Comparison of ENCODE assay signal across 10 mouse cellular contexts in the genomic region with DNA sequence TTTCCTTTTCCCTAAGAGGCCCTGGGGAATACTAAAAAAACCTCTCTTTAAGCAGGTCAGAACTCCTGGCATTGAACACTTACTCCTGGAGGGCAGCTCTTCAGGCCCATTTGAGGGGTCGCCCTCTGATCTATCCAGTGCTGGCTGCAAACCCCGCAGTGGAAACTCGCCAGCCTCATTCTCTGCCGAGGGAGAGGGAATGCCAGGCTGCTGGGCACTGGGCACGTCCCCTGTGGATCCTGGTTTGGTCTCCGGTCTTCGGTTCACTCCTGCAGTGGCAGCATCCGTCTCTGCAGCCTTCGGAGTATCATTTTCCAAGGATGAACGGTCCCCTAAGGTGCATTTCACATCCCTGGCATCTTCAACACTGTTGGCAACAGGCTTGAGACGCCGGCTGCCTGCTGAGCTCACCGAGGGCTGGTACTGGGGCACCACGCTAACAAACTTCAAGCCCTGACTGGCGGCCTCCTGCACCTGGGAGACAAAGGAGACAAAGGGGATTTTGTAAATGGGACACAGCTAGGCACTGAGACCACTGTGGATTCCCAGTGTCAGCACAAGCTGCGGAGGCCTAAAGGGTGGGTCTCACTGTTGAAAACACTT.
DNase-seq lines count a peak whose midpoint lies in the region; ATAC-seq lines count a peak whose summit lies in the region.
"Had no signal": no experiment of that assay in that cellular context is flagged by ENCODE, and none has a peak within 500 bp of the region (broad histone marks: within the 10 kb centered on the region; RNA-seq: fewer than 3 reads in every experiment).

No protein-coding gene starts in this region.

- no peaks in the 10 kb centered on the region for H3K27me3 ChIP-seq in neural tube, embryonic 12.5 days (replicated peaks)
- H3K27me3 ChIP-seq in hindbrain, embryonic 12.5 days, result no peaks in the 10 kb centered on the region
- H3K27me3 ChIP-seq in neural tube, embryonic 15.5 days (replicated peaks), result no peaks in the 10 kb centered on the region
- H3K27me3 ChIP-seq: heart, embryonic 15.5 days had no signal

- H3K4me1 ChIP-seq in neural tube, embryonic 12.5 days, result peaks cover 11% of the 10 kb centered on the region
- H3K4me1 ChIP-seq in hindbrain, embryonic 12.5 days, result no peaks in the 10 kb centered on the region
- H3K4me1 ChIP-seq in neural tube, embryonic 15.5 days, result peaks cover 13% of the 10 kb centered on the region

- no peaks in the 10 kb centered on the region for H3K9me3 ChIP-seq in neural tube, embryonic 12.5 days
- H3K9me3 ChIP-seq in hindbrain, embryonic 12.5 days (replicated peaks), result no peaks in the 10 kb centered on the region
- H3K9me3 ChIP-seq in neural tube, embryonic 15.5 days (replicated peaks), result no peaks in the 10 kb centered on the region
- H3K9me3 ChIP-seq: heart, embryonic 15.5 days had no signal

- no peak overlapping the region for H3K4me2 ChIP-seq in neural tube, embryonic 12.5 days (replicated peaks)
- H3K4me2 ChIP-seq in hindbrain, embryonic 12.5 days (replicated peaks), result no peak overlapping the region
- H3K4me2 ChIP-seq in neural tube, embryonic 15.5 days, result no peak overlapping the region
- H3K4me2 ChIP-seq: heart, embryonic 15.5 days had no signal

- peak; percentile 23 for DNase-seq in cerebellum, adult 11-12 months
- no peak for DNase-seq in cerebellum, adult 11 months
- no peak for DNase-seq in neural tube, embryonic 10.5 days (ENCODE audit: extremely low spot score, low spot score)
- no peak for DNase-seq in kidney, postnatal 36 days
- no peak for DNase-seq in left cerebral cortex, adult 9 months (ENCODE audit: low spot score in 2 of 2)
- DNase-seq: kidney, adult 2 months had no signal

- H3K36me3 ChIP-seq in neural tube, embryonic 12.5 days, result no peaks in the 10 kb centered on the region
- no peaks in the 10 kb centered on the region for H3K36me3 ChIP-seq in hindbrain, embryonic 12.5 days
- H3K36me3 ChIP-seq in neural tube, embryonic 15.5 days, result no peaks in the 10 kb centered on the region

- H3K27ac ChIP-seq in neural tube, embryonic 12.5 days, result no peak overlapping the region
- peak overlapping the region; percentile 3 for H3K27ac ChIP-seq in hindbrain, embryonic 12.5 days
- H3K27ac ChIP-seq in neural tube, embryonic 15.5 days (replicated peaks), result peak overlapping the region; percentile 24
- H3K27ac ChIP-seq: heart, embryonic 15.5 days had no signal

- no peak overlapping the region for H3K4me3 ChIP-seq in neural tube, embryonic 12.5 days
- no peak overlapping the region for H3K4me3 ChIP-seq in hindbrain, embryonic 12.5 days
- no peak overlapping the region for H3K4me3 ChIP-seq in neural tube, embryonic 15.5 days (replicated peaks)
- H3K4me3 ChIP-seq: heart, embryonic 15.5 days had no signal

- peak; percentile 35; the same call in 1 of the 2 replicates for ATAC-seq in neural tube, embryonic 12.5 days (ENCODE audit: low FRiP score, low read depth)
- ATAC-seq in hindbrain, embryonic 12.5 days (ENCODE audit: low FRiP score), result no peak
- peak; percentile 52 for ATAC-seq in neural tube, embryonic 15.5 days (ENCODE audit: low FRiP score)

- WGBS in neural tube, embryonic 12.5 days, result 61% methylated on average over 16 of the region's 16 CpGs
- WGBS in hindbrain, embryonic 12.5 days, result 48% methylated on average over 16 of the region's 16 CpGs
- WGBS in neural tube, embryonic 15.5 days, result 31% methylated on average over 16 of the region's 16 CpGs

- H3K9ac ChIP-seq in neural tube, embryonic 12.5 days, result no peak overlapping the region
- no peak overlapping the region for H3K9ac ChIP-seq in hindbrain, embryonic 12.5 days
- no peak overlapping the region for H3K9ac ChIP-seq in neural tube, embryonic 15.5 days (replicated peaks)
- H3K9ac ChIP-seq: heart, embryonic 15.5 days had no signal
